Mouse (Mus musculus): ENCODE measurements at regions not wholly inside any gene's neighbourhood (a gene's known extent, or its start where the extent isn't known, plus 50 kb on each side); places are given as distances from the start of the nearest gene placed in this dataset.

- 70% methylated on average over 3 of the region's 3 CpGs for WGBS
- DNase-seq (ENCODE audit: low spot score) (no peak), ATAC-seq (ENCODE audit: low FRiP score, low read depth) (no peak)
These were observed 165.0 kb upstream of the Cdkn2b start for GRCm38 (mm10) chr4:89475848-89476247.

DNA sequence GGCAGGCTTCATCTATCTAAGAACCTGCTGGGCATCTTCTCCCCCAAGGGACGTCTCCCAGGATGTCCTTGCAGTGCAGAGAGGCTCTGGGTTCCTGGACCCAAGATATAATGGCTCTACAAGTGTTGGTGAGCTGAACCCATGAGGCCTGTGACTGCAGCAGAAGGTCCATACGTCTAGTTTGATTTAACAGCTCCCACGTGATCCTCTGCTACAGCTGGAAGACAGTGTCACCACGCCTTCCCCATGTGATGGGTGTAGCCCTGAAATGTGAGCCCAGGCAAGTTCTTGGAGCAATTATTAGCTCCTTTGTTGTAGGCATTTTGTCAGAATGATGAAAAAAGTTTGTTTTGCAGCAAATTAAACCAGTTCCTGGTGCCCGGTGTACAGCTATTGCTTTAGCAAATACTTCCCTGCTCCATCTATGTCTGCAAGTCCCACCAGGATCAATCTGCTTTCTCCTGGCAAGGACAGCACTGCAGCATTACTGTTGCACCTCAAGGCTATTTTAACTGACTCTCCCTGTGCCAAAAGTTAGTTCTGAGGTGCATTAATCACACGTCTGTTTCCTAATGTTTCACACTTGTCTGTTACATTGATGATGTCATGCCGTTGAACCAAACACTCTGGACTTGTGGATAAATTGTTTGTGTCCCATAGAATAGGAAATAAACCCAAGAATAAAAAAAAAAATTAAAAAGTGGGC, 164.2 kb upstream of the Cdkn2b start:
- Histone ChIP-seq H3K27ac (replicated peaks; ENCODE audit: low read depth, low read length) (no peak overlapping the region), H3K4me3 (replicated peaks; ENCODE audit: low read length) (no peak overlapping the region), H3K4me1 (ENCODE audit: control insufficient read depth, insufficient read depth, low read length) (peaks cover 5% of the 10 kb centered on the region; the same call in 1 of the 2 replicates), H3K27me3 (ENCODE audit: control insufficient read depth, insufficient read depth, low read length) (no peaks in the 10 kb centered on the region), H3K4me2 (replicated peaks; ENCODE audit: low read depth, low read length, severe bottlenecking) (no peak overlapping the region), H3K9me3 (ENCODE audit: control insufficient read depth, low read length) (no peaks in the 10 kb centered on the region), H3K36me3 (ENCODE audit: control insufficient read depth, insufficient read depth, low read length) (no peaks in the 10 kb centered on the region), H3K9ac (ENCODE audit: low read depth, low read length, severe bottlenecking) (no peak overlapping the region)
- DNase-seq (ENCODE audit: low spot score), result peak; percentile 13
- 34% methylated on average over 7 of the region's 7 CpGs for WGBS
- no peak for TF ChIP-seq POLR2A (IDR thresholded peaks at IDR 0.05; ENCODE audit: borderline replicate concordance, extremely low read depth, insufficient read depth, insufficient read length)
- ATAC-seq (ENCODE audit: low FRiP score, low read depth), result no peak

More at GRCm38 (mm10) chr4:89475848-89476247, 165.0 kb upstream of the Cdkn2b start:
- TF ChIP-seq POLR2A (IDR thresholded peaks at IDR 0.05; ENCODE audit: borderline replicate concordance, extremely low read depth, insufficient read depth, insufficient read length), result no peak
- H3K4me3 ChIP-seq (replicated peaks; ENCODE audit: low read length), result no peak overlapping the region
- H3K27ac ChIP-seq (replicated peaks; ENCODE audit: low read depth, low read length), result no peak overlapping the region
- H3K9ac ChIP-seq (ENCODE audit: low read depth, low read length, severe bottlenecking), result no peak overlapping the region
- no peaks in the 10 kb centered on the region for H3K36me3 ChIP-seq (ENCODE audit: control insufficient read depth, insufficient read depth, low read length)
- H3K4me2 ChIP-seq (replicated peaks; ENCODE audit: low read depth, low read length, severe bottlenecking), result no peak overlapping the region
- peaks cover 2% of the 10 kb centered on the region; the same call in 1 of the 2 replicates for H3K4me1 ChIP-seq (ENCODE audit: control insufficient read depth, insufficient read depth, low read length)
- no peaks in the 10 kb centered on the region for H3K27me3 ChIP-seq (ENCODE audit: control insufficient read depth, insufficient read depth, low read length)
- no peaks in the 10 kb centered on the region for H3K9me3 ChIP-seq (ENCODE audit: control insufficient read depth, low read length)

DNA sequence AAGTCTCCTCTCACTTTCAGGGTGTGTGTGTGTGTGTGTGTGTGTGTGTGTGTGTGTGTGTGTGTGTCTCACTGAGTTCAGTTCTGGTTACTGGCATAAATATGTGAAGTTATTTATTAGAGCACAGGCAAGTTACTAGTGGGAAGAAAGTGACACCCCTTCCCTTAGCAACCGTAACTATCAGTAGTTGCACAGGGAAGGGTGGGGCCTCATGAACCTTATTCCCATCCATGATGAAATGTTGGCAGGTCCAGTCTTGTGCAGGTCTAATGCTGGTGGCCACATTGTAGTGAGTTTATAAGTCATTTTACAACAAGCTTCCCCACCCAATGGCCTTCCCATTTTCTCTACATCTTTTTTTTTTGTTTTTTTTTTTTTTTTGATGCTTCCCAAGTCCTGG, 160.6 kb upstream of the Cdkn2b start:
- WGBS, result 91% methylated on average over 1 of the region's 1 CpGs
- Histone ChIP-seq H3K36me3 (ENCODE audit: control insufficient read depth, insufficient read depth, low read length) (no peaks in the 10 kb centered on the region), H3K4me2 (replicated peaks; ENCODE audit: low read depth, low read length, severe bottlenecking) (no peak overlapping the region), H3K4me1 (ENCODE audit: control insufficient read depth, insufficient read depth, low read length) (peaks cover 12% of the 10 kb centered on the region; the same call in 1 of the 2 replicates), H3K27me3 (ENCODE audit: control insufficient read depth, insufficient read depth, low read length) (no peaks in the 10 kb centered on the region), H3K9me3 (ENCODE audit: control insufficient read depth, low read length) (no peaks in the 10 kb centered on the region), H3K27ac (replicated peaks; ENCODE audit: low read depth, low read length) (no peak overlapping the region), H3K9ac (ENCODE audit: low read depth, low read length, severe bottlenecking) (no peak overlapping the region), H3K4me3 (replicated peaks; ENCODE audit: low read length) (no peak overlapping the region)
- no peak for ATAC-seq (ENCODE audit: low FRiP score, low read depth)
- no peak for DNase-seq (ENCODE audit: low spot score)
- TF ChIP-seq POLR2A (IDR thresholded peaks at IDR 0.05; ENCODE audit: borderline replicate concordance, extremely low read depth, insufficient read depth, insufficient read length), result no peak

- no peaks in the 10 kb centered on the region for H3K36me3 ChIP-seq (ENCODE audit: control insufficient read depth, insufficient read depth, low read length)
These were observed 159.9 kb upstream of the Cdkn2b start for GRCm38 (mm10) chr4:89470756-89471155.

GRCm38 (mm10) chr4:89469883-89470282, 159.0 kb upstream of the Cdkn2b start:
- no peak overlapping the region for H3K4me3 ChIP-seq (replicated peaks; ENCODE audit: low read length)
- ATAC-seq (ENCODE audit: low FRiP score, low read depth) (peak; percentile 79), DNase-seq (ENCODE audit: low spot score) (peak; percentile 57)
- 0 out of 2 replicates have a peak overlapping the region, but pooled peaks have one; percentile 2 for H3K4me2 ChIP-seq (replicated peaks; ENCODE audit: low read depth, low read length, severe bottlenecking)
- H3K36me3 ChIP-seq (ENCODE audit: control insufficient read depth, insufficient read depth, low read length), result no peaks in the 10 kb centered on the region
- 22% methylated on average over 8 of the region's 8 CpGs for WGBS
- no peak overlapping the region for H3K9ac ChIP-seq (ENCODE audit: low read depth, low read length, severe bottlenecking)
- peaks cover 12% of the 10 kb centered on the region; the same call in 1 of the 2 replicates for H3K4me1 ChIP-seq (ENCODE audit: control insufficient read depth, insufficient read depth, low read length)
- H3K9me3 ChIP-seq (ENCODE audit: control insufficient read depth, low read length), result no peaks in the 10 kb centered on the region
- H3K27ac ChIP-seq (replicated peaks; ENCODE audit: low read depth, low read length), result peak overlapping the region; percentile 44; the same call in 1 of the 2 replicates
- TF ChIP-seq POLR2A (IDR thresholded peaks at IDR 0.05; ENCODE audit: borderline replicate concordance, extremely low read depth, insufficient read depth, insufficient read length), result no peak
- H3K27me3 ChIP-seq (ENCODE audit: control insufficient read depth, insufficient read depth, low read length), result no peaks in the 10 kb centered on the region

More at GRCm38 (mm10) chr4:89470756-89471155, 159.9 kb upstream of the Cdkn2b start:
- TF ChIP-seq POLR2A (IDR thresholded peaks at IDR 0.05; ENCODE audit: borderline replicate concordance, extremely low read depth, insufficient read depth, insufficient read length), result no peak
- Histone ChIP-seq H3K27ac (replicated peaks; ENCODE audit: low read depth, low read length) (peak overlapping the region; percentile 21; the same call in 1 of the 2 replicates), H3K9me3 (ENCODE audit: control insufficient read depth, low read length) (no peaks in the 10 kb centered on the region), H3K9ac (ENCODE audit: low read depth, low read length, severe bottlenecking) (no peak overlapping the region), H3K4me1 (ENCODE audit: control insufficient read depth, insufficient read depth, low read length) (peaks cover 12% of the 10 kb centered on the region; the same call in 1 of the 2 replicates), H3K4me3 (replicated peaks; ENCODE audit: low read length) (no peak overlapping the region), H3K27me3 (ENCODE audit: control insufficient read depth, insufficient read depth, low read length) (no peaks in the 10 kb centered on the region), H3K4me2 (replicated peaks; ENCODE audit: low read depth, low read length, severe bottlenecking) (no peak overlapping the region)
- no peak for ATAC-seq (ENCODE audit: low FRiP score, low read depth)
- WGBS, result 72% methylated on average over 2 of the region's 2 CpGs
- no peak for DNase-seq (ENCODE audit: low spot score)
